Mouse (Mus musculus) limb, embryonic 14.5 days (tissue): ENCODE measurements around the gene Nectin3. TPM values are rescaled to one million over a fixed set of nuclear protein-coding genes. Genes with fewer than 3 reads are reported as not detected.

ENCODE experiments used
- ATAC-seq: fragments of 200-750 bp; cut with Nextera tagmentation; 2 replicates; pipeline ENCODE4 v1.8.0; 2017; ENCODE audit warnings: low read depth, moderate number of reproducible peaks, moderate TSS enrichment; ENCODE audit not compliant: low FRiP score
- DNase-seq: peaks from one replicate; pipeline ENCODE4 v3.0.0-alpha.2; 2015; ENCODE audit warnings: low spot score
- H3K27ac ChIP-seq: fragments of 300-500 bp; sonication (generic); replicated peaks from 2 replicates; pipeline ENCODE4 v1.5.1; 2014; ENCODE audit warnings: low read depth, mild to moderate bottlenecking, low read length, moderate library complexity, mixed read lengths
- H3K27me3 ChIP-seq: fragments of 300-500 bp; sonication (generic); 2 replicates; pipeline ENCODE4 v1.6.1; 2014; ENCODE audit warnings: low read length, mixed read lengths; ENCODE audit not compliant: control insufficient read depth, insufficient read depth
- H3K36me3 ChIP-seq: fragments of 300-500 bp; sonication (generic); 2 replicates; pipeline ENCODE4 v1.6.1; 2014; ENCODE audit warnings: mild to moderate bottlenecking, low read length, moderate library complexity, mixed read lengths; ENCODE audit not compliant: control insufficient read depth, insufficient read depth
- H3K4me1 ChIP-seq: fragments of 300-500 bp; sonication (generic); 2 replicates; pipeline ENCODE4 v1.6.1; 2014; ENCODE audit warnings: antibody characterized with exemption, low read length, mixed read lengths; ENCODE audit not compliant: control insufficient read depth, insufficient read depth
- H3K4me2 ChIP-seq: fragments of 300-500 bp; sonication (generic); replicated peaks from 2 replicates; pipeline ENCODE4 v1.6.1; 2014; ENCODE audit warnings: low read depth, mild to moderate bottlenecking, low read length, moderate library complexity; ENCODE audit not compliant: severe bottlenecking
- H3K4me3 ChIP-seq: fragments of 300-500 bp; sonication (generic); replicated peaks from 2 replicates; pipeline ENCODE4 v1.5.1; 2014; ENCODE audit warnings: low read length
- H3K9ac ChIP-seq: fragments of 300-500 bp; sonication (generic); 2 replicates; pipeline ENCODE4 v1.6.1; 2014; ENCODE audit warnings: mild to moderate bottlenecking, low read depth, low read length, moderate library complexity; ENCODE audit not compliant: severe bottlenecking
- H3K9me3 ChIP-seq: fragments of 300-500 bp; sonication (generic); 2 replicates; pipeline ENCODE4 v1.6.1; 2016; ENCODE audit warnings: low read length; ENCODE audit not compliant: control insufficient read depth
- POLR2A ChIP-seq: fragments of 200-500 bp; IDR thresholded peaks from 2 replicates; pipeline ENCODE4 v1.8.0; 2012; ENCODE audit warnings: inconsistent platforms, mild to moderate bottlenecking, moderate library complexity, borderline replicate concordance; ENCODE audit not compliant: insufficient read depth, insufficient read length; ENCODE audit errors: extremely low read depth
- WGBS: fragments of 180-500 bp; shearing (Covaris S2); extraction: QIAGEN DNeasy Blood & Tissue Kit; methylation state at CpG from one replicate; pipeline ENCODE4 v1.1.7; 2014; 5-methylcytosine and 5-hydroxymethylcytosine counted together
- polyA plus RNA-seq, 2 experiments: library from polyadenylated mRNA; depleted of rRNA in 1 of 2; stranded (reverse) in 1 of 2; unstranded in 1 of 2; fragments of >200 nt; fragmentation: Nextera tagmentation in 1 of 2; extraction: Ambion mirVana in 1 of 2; gene quantifications; 2 replicates each; pipeline versions ENCODE4 v1.2.1 to v1.2.3; 2012 to 2014

Nectin3 gene
- 21.5 and 24.6 TPM in 2 replicates for polyA plus RNA-seq (2012; rRNA removed)
- polyA plus RNA-seq (2014; fragmentation: Nextera tagmentation; extraction: Ambion mirVana): 38.4 and 38.6 TPM in 2 replicates

DNA sequence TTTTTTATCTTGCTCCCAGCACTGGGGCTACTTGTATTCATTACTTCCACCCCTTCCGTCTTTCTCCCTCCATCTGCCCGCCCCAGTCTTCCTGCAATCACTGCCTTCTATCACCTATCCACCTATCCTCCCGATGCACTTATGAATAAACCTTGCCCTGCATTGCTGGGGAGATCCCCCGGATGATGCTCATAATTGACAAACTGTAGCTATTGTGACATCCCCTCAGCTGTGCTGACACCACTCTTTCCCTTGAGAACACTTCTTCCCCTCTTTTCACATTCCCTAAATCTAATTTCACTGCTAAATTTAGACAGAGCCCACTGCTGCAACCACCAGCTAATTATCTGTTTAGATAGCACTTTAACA, at the start of gene Nectin3:
Gene Nectin3, minus strand, starts transcription at position 105 of the 369 bp plus-strand sequence.
- WGBS: 5% methylated on average over 4 of the region's 4 CpGs
- ATAC-seq: no peak

DNA sequence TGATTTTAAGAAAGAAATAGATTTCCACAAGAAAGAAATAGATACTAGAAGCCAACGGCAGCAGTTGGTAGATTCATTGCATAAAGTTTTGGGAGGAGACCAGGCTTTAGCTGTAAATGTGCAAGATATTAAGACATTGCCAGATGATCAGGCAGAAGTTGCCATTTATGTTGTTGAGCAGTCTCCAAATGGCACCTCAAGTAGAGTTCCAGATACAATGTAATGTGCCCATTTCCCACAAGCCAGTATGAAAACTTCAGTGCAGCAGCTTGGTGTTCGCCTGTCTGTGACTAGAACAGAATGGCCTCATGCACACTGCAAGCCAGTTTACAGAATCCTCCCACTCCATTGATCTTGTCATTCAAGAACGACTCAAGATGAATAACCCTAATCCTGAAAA, 39.8 kb upstream of the Nectin3 start:
- Histone ChIP-seq H3K4me2 (no peak overlapping the region), H3K27ac (no peak overlapping the region), H3K36me3 (no peaks in the 10 kb centered on the region), H3K4me3 (no peak overlapping the region), H3K27me3 (no peaks in the 10 kb centered on the region), H3K4me1 (no peaks in the 10 kb centered on the region), H3K9me3 (no peaks in the 10 kb centered on the region), H3K9ac (no peak overlapping the region)
- DNase-seq: no peak
- WGBS: 89% methylated on average over 3 of the region's 3 CpGs
- TF ChIP-seq POLR2A: no peak
- no peak for ATAC-seq

More for the DNA sequence above, at the start of gene Nectin3:
- Histone ChIP-seq H3K9ac (peak within 1 kb of the TSS; percentile 94), H3K27me3 (no peaks in the 10 kb centered on the region), H3K4me1 (peaks cover 8% of the 10 kb centered on the region), H3K4me2 (peak within 1 kb of the TSS; percentile 83), H3K9me3 (no peaks in the 10 kb centered on the region), H3K36me3 (no peaks in the 10 kb centered on the region), H3K27ac (peak within 1 kb of the TSS; percentile 93), H3K4me3 (peak within 1 kb of the TSS; percentile 87)
- TF ChIP-seq POLR2A: no peak
- DNase-seq: no peak

DNA sequence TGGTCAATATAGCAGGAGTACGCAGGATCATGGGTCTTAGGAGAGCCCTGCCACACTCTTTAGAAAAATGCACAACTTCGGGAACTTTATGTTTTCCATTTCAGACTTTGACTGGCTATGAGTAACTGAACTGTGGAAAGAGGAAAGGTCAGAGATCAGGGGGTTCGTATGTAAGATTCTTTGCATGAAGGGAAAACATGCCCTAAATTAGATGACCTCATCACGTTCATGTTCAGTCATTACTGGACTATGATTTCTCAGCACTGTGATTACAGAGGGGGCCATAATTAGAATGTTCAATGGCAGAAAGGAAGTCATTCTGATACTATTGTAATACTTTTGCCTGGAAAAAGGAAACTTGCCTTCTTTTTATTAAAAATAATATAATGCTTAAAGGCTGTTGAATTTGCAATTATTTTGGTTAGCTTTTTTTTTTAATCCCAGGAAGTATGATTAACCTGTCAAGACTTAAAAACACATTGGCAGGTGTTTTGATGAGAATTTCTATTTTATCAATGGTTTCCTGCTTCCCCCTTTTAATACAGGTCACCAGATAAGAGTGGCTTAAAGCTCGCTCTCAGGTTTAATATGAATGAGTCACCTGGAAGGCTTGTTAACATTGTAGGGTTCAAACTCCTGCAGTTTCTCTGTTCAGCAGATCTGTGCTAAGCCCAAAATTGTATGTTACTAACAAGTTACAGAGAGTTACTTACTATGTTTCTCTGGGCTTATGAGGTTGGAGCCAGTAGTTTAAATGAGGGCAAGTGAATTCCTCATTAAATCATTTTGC, 34.3 kb upstream of the Nectin3 start:
- no peak overlapping the region for H3K27ac ChIP-seq
- H3K4me2 ChIP-seq: no peak overlapping the region
- no peaks in the 10 kb centered on the region for H3K27me3 ChIP-seq
- no peaks in the 10 kb centered on the region for H3K36me3 ChIP-seq
- no peak overlapping the region for H3K4me3 ChIP-seq
- TF ChIP-seq POLR2A: no peak
- no peaks in the 10 kb centered on the region for H3K4me1 ChIP-seq
- WGBS: 74% methylated on average over 5 of the region's 5 CpGs
- no peak for ATAC-seq
- H3K9me3 ChIP-seq: no peaks in the 10 kb centered on the region
- H3K9ac ChIP-seq: no peak overlapping the region
- no peak for DNase-seq

DNA sequence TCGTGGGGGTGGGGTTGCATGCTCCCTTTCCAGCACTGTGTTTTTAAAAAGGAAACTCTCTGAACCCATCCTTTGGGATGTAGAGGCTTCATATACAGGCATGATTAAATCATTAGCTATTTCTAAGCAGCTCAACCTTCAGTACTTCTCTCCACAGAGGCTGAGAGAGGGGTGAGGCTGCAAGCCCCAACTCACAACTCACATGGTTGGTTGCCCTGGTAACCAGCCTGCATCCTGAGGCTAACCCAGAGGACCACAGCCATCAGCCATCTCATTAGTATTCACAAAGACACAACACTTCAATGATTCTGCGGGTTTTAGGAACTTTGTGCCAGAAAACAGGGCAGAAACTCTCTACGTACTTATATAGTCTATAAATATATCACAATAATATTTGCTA, 32.7 kb upstream of the Nectin3 start:
- Histone ChIP-seq H3K4me3 (no peak overlapping the region), H3K4me1 (no peaks in the 10 kb centered on the region), H3K4me2 (no peak overlapping the region), H3K27me3 (no peaks in the 10 kb centered on the region), H3K27ac (no peak overlapping the region), H3K9ac (no peak overlapping the region), H3K36me3 (no peaks in the 10 kb centered on the region), H3K9me3 (no peaks in the 10 kb centered on the region)
- ATAC-seq (no peak), DNase-seq (no peak)
- TF ChIP-seq POLR2A: no peak
- 75% methylated on average over 3 of the region's 3 CpGs for WGBS

DNA sequence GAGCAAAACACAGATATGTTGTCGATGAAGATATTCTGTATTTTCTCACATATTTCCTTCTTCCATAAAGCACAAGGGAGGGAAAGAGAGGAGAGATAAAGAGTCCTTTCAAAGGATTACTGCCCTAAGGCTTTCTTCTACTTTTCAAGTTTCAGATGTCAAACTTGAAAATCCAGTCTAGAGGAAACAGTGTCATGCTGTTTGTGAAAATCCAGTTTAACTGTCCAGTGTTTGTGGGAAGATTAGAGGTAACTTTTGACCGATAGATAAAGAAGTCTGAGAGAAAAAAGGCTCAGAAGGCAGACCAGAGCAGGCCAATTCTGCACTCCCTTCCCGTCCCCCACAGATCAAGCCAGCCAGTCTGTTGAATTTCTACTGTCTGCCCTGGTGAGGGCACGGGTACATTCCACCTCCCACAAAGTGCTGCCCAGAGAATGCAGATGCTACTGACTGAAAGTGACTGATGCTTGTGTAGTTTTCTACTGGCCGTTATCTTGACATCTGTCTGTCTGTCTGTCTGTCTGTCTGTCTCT, 22.6 kb upstream of the Nectin3 start:
- Histone ChIP-seq H3K27me3 (no peaks in the 10 kb centered on the region), H3K4me1 (no peaks in the 10 kb centered on the region), H3K4me2 (no peak overlapping the region), H3K36me3 (no peaks in the 10 kb centered on the region), H3K9ac (no peak overlapping the region), H3K27ac (no peak overlapping the region), H3K9me3 (no peaks in the 10 kb centered on the region), H3K4me3 (no peak overlapping the region)
- TF ChIP-seq POLR2A: no peak
- DNase-seq: no peak
- 57% methylated on average over 5 of the region's 5 CpGs for WGBS
- ATAC-seq: no peak
